Mouse (Mus musculus): Measurements from ENCODE around the gene Ptprk. TPM values are rescaled to one million over a fixed set of nuclear protein-coding genes. Genes with fewer than 3 reads are reported as not detected.

Ptprk gene
- polyA plus RNA-seq, 1 experiment from 2014 or later: 29.4 TPM

- H3K9me3 ChIP-seq (ENCODE audit: control insufficient read depth, low read length): no peaks in the 10 kb centered on the region
- no peak overlapping the region for H3K4me2 ChIP-seq (ENCODE audit: low read length)
- no peaks in the 10 kb centered on the region for H3K36me3 ChIP-seq (ENCODE audit: control insufficient read depth, insufficient read depth, low read length)
- 96% methylated on average over 7 of the region's 7 CpGs for WGBS
- no peak overlapping the region for H3K27ac ChIP-seq (ENCODE audit: low read depth, low read length)
- no peak for ATAC-seq
- no peaks in the 10 kb centered on the region for H3K4me1 ChIP-seq (ENCODE audit: control insufficient read depth, insufficient read depth, low read depth, low read length)
- no peak overlapping the region for H3K9ac ChIP-seq (ENCODE audit: low read depth, low read length)
- H3K4me3 ChIP-seq (ENCODE audit: low read length): no peak overlapping the region
- H3K27me3 ChIP-seq (replicated peaks; ENCODE audit: control insufficient read depth, insufficient read depth, low read length): no peaks in the 10 kb centered on the region
Measured at GRCm38 (mm10) chr10:28617203-28617602, 542.6 kb downstream of the Ptprk start.

GRCm38 (mm10) chr10:28618002-28618401 is 543.4 kb downstream of the Ptprk start:
- H3K36me3 ChIP-seq (ENCODE audit: control insufficient read depth, insufficient read depth, low read length): no peaks in the 10 kb centered on the region
- H3K9ac ChIP-seq (ENCODE audit: low read depth, low read length): no peak overlapping the region
- no peak overlapping the region for H3K4me3 ChIP-seq (ENCODE audit: low read length)
- ATAC-seq: no peak
- H3K27ac ChIP-seq (ENCODE audit: low read depth, low read length): no peak overlapping the region
- 74% methylated on average over 2 of the region's 2 CpGs for WGBS
- no peaks in the 10 kb centered on the region for H3K9me3 ChIP-seq (ENCODE audit: control insufficient read depth, low read length)
- H3K27me3 ChIP-seq (replicated peaks; ENCODE audit: control insufficient read depth, insufficient read depth, low read length): no peaks in the 10 kb centered on the region
- no peak overlapping the region for H3K4me2 ChIP-seq (ENCODE audit: low read length)
- no peaks in the 10 kb centered on the region for H3K4me1 ChIP-seq (ENCODE audit: control insufficient read depth, insufficient read depth, low read depth, low read length)

GRCm38 (mm10) chr10:28619415-28619814 is 544.8 kb downstream of the Ptprk start:
- Histone ChIP-seq H3K27me3 (replicated peaks; ENCODE audit: control insufficient read depth, insufficient read depth, low read length) (no peaks in the 10 kb centered on the region), H3K9ac (ENCODE audit: low read depth, low read length) (no peak overlapping the region), H3K4me1 (ENCODE audit: control insufficient read depth, insufficient read depth, low read depth, low read length) (no peaks in the 10 kb centered on the region), H3K9me3 (ENCODE audit: control insufficient read depth, low read length) (no peaks in the 10 kb centered on the region), H3K4me3 (ENCODE audit: low read length) (no peak overlapping the region), H3K27ac (ENCODE audit: low read depth, low read length) (no peak overlapping the region), H3K4me2 (ENCODE audit: low read length) (no peak overlapping the region), H3K36me3 (ENCODE audit: control insufficient read depth, insufficient read depth, low read length) (no peaks in the 10 kb centered on the region)
- 89% methylated on average over 1 of the region's 1 CpGs for WGBS
- no peak for ATAC-seq

- Histone ChIP-seq H3K27ac (ENCODE audit: low read depth, low read length) (no peak overlapping the region), H3K36me3 (ENCODE audit: control insufficient read depth, insufficient read depth, low read length) (no peaks in the 10 kb centered on the region), H3K27me3 (replicated peaks; ENCODE audit: control insufficient read depth, insufficient read depth, low read length) (no peaks in the 10 kb centered on the region), H3K4me1 (ENCODE audit: control insufficient read depth, insufficient read depth, low read depth, low read length) (no peaks in the 10 kb centered on the region), H3K4me3 (ENCODE audit: low read length) (no peak overlapping the region), H3K4me2 (ENCODE audit: low read length) (no peak overlapping the region), H3K9ac (ENCODE audit: low read depth, low read length) (no peak overlapping the region), H3K9me3 (ENCODE audit: control insufficient read depth, low read length) (no peaks in the 10 kb centered on the region)
- no peak for ATAC-seq
Measured at GRCm38 (mm10) chr10:28636096-28636495, 561.5 kb downstream of the Ptprk start.

GRCm38 (mm10) chr10:28641887-28642286 is 567.3 kb downstream of the Ptprk start:
- Histone ChIP-seq H3K27ac (ENCODE audit: low read depth, low read length) (no peak overlapping the region), H3K9me3 (ENCODE audit: control insufficient read depth, low read length) (no peaks in the 10 kb centered on the region), H3K36me3 (ENCODE audit: control insufficient read depth, insufficient read depth, low read length) (no peaks in the 10 kb centered on the region), H3K27me3 (replicated peaks; ENCODE audit: control insufficient read depth, insufficient read depth, low read length) (no peaks in the 10 kb centered on the region), H3K4me3 (ENCODE audit: low read length) (no peak overlapping the region), H3K4me1 (ENCODE audit: control insufficient read depth, insufficient read depth, low read depth, low read length) (no peaks in the 10 kb centered on the region), H3K9ac (ENCODE audit: low read depth, low read length) (no peak overlapping the region), H3K4me2 (ENCODE audit: low read length) (no peak overlapping the region)
- 82% methylated on average over 2 of the region's 2 CpGs for WGBS
- ATAC-seq: no peak

Small RNA genes lying within 50 kb of the gene (microRNA-seq; reads per million reads assigned to microRNA genes)
- not detected for gene Gm22370

Data from hindbrain, embryonic 16.5 days (tissue).